Comparison of ENCODE assay signal across 8 mouse cellular contexts in the genomic region with DNA sequence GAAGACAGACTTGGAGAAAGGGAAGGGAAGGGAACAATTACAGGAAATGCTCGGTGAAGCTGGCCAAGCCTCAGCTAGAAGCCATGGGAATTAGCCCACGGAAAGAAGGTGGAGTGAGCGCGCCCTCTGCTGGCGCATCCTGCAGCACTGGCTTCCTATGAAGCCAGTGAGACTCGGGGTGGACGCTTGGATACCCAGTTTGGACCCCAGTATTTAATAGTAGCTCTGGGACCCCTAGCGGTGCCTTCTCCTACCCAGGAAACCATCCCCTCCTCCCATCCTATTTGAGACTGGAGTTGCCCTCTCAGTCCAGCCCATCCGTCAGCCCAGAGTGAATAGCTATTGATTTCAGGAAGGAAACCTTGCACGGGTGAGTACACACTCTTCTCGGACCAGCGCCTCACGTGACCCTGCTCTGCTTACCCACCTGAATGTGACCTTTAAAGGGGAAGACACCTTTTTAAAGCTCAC. TPM values are rescaled to one million over a fixed set of nuclear protein-coding genes. Genes with fewer than 3 reads are reported as not detected.
A peak's percentile ranks its signal among the peaks of the same experiment; 100 is the strongest.
DNase-seq lines count a peak whose midpoint lies in the region; ATAC-seq and TF ChIP-seq lines count a peak whose summit lies in the region.

Gene Tmem211 (plus strand): TSS at position 278 of the 471 bp plus-strand sequence.

- peak; percentile 71 for ATAC-seq in heart, embryonic 12.5 days (ENCODE audit: insufficient number of reproducible peaks, low FRiP score)
- ATAC-seq in kidney, embryonic 15.5 days (replicated peaks; ENCODE audit: low FRiP score), result peak; percentile 87
- peak; percentile 38; the same call in 1 of the 2 replicates for ATAC-seq in limb, embryonic 15.5 days (ENCODE audit: insufficient number of reproducible peaks, low FRiP score, low TSS enrichment, low read depth)
- peak; percentile 85 for ATAC-seq in midbrain, embryonic 15.5 days (replicated peaks)

- peaks cover 18% of the 10 kb centered on the region; the same call in 1 of the 2 replicates for H3K27me3 ChIP-seq in heart, embryonic 12.5 days (replicated peaks)
- no peaks in the 10 kb centered on the region for H3K27me3 ChIP-seq in kidney, embryonic 15.5 days
- peaks cover 7% of the 10 kb centered on the region; the same call in 1 of the 2 replicates for H3K27me3 ChIP-seq in limb, embryonic 15.5 days
- H3K27me3 ChIP-seq in midbrain, embryonic 15.5 days (replicated peaks), result no peaks in the 10 kb centered on the region
- H3K27me3 ChIP-seq in spleen, adult 2 months (ENCODE audit: control insufficient read depth, insufficient read depth, low read length), result no peaks in the 10 kb centered on the region

- peak within 1 kb of the TSS; percentile 63 for H3K4me2 ChIP-seq in heart, embryonic 12.5 days
- peak within 1 kb of the TSS; percentile 53 for H3K4me2 ChIP-seq in kidney, embryonic 15.5 days
- H3K4me2 ChIP-seq in limb, embryonic 15.5 days, result peak within 1 kb of the TSS; percentile 53
- H3K4me2 ChIP-seq in midbrain, embryonic 15.5 days, result peak within 1 kb of the TSS; percentile 48

- H3K36me3 ChIP-seq in heart, embryonic 12.5 days, result no peaks in the 10 kb centered on the region
- H3K36me3 ChIP-seq in kidney, embryonic 15.5 days, result no peaks in the 10 kb centered on the region
- H3K36me3 ChIP-seq in limb, embryonic 15.5 days, result no peaks in the 10 kb centered on the region
- H3K36me3 ChIP-seq in midbrain, embryonic 15.5 days (replicated peaks), result no peaks in the 10 kb centered on the region
- H3K36me3 ChIP-seq in spleen, adult 2 months (ENCODE audit: control insufficient read depth, insufficient read depth, low read length), result no peaks in the 10 kb centered on the region

- H3K9me3 ChIP-seq in heart, embryonic 12.5 days (replicated peaks), result no peaks in the 10 kb centered on the region
- no peaks in the 10 kb centered on the region for H3K9me3 ChIP-seq in kidney, embryonic 15.5 days (replicated peaks)
- no peaks in the 10 kb centered on the region for H3K9me3 ChIP-seq in limb, embryonic 15.5 days
- no peaks in the 10 kb centered on the region for H3K9me3 ChIP-seq in midbrain, embryonic 15.5 days

- no peak for TF ChIP-seq POLR2A in brain, embryonic 14.5 days (IDR thresholded peaks at IDR 0.05; ENCODE audit: borderline replicate concordance, extremely low read depth, insufficient read depth, insufficient read length, poor library complexity, severe bottlenecking)
- TF ChIP-seq POLR2A in embryonic fibroblast, embryonic 13.5 days (IDR thresholded peaks at IDR 0.05; ENCODE audit: low read depth, low read length), result no peak
- no peak for TF ChIP-seq POLR2A in spleen, adult 2 months (IDR thresholded peaks at IDR 0.05; ENCODE audit: low read depth, low read length)

- peak; percentile 99 for TF ChIP-seq CTCF in brain, embryonic 14.5 days (IDR thresholded peaks at IDR 0.05; ENCODE audit: borderline replicate concordance, extremely low read depth, insufficient read depth, insufficient read length)
- peak; percentile 95 for TF ChIP-seq CTCF in embryonic fibroblast, embryonic 13.5 days (IDR thresholded peaks at IDR 0.05; ENCODE audit: borderline replicate concordance, insufficient read depth, low read length)
- peak; percentile 73; the same call in 1 of the 2 replicates for TF ChIP-seq CTCF in spleen, adult 2 months (IDR thresholded peaks at IDR 0.05; ENCODE audit: extremely low read depth, insufficient read depth, insufficient read length, insufficient replicate concordance)

- DNase-seq in 3T3-L1 (ENCODE audit: low read depth, low spot score), result peak; percentile 12
- DNase-seq in brain, embryonic 14.5 days (ENCODE audit: low read depth), result peak; percentile 94
- peak; percentile 7 to 23 for DNase-seq in spleen, adult 2 months (ENCODE audit: low read depth in 1 of 2, low spot score in 2 of 2)

- peak within 1 kb of the TSS; percentile 33; the same call in 1 of the 2 replicates for H3K9ac ChIP-seq in heart, embryonic 12.5 days
- H3K9ac ChIP-seq in kidney, embryonic 15.5 days, result peak within 1 kb of the TSS; percentile 23; the same call in 1 of the 2 replicates
- H3K9ac ChIP-seq in limb, embryonic 15.5 days, result peak within 1 kb of the TSS; percentile 20; the same call in 1 of the 2 replicates
- H3K9ac ChIP-seq in midbrain, embryonic 15.5 days, result no peak within 1 kb of the TSS; the same call in 1 of the 2 replicates

- 1% methylated on average over 13 of the region's 13 CpGs for WGBS in heart, embryonic 12.5 days
- under 1% methylated on average over 13 of the region's 13 CpGs for WGBS in kidney, embryonic 15.5 days
- 1% methylated on average over 13 of the region's 13 CpGs for WGBS in limb, embryonic 15.5 days
- 2% methylated on average over 13 of the region's 13 CpGs for WGBS in midbrain, embryonic 15.5 days
- WGBS in spleen, adult 2 months, result 0% methylated on average over 13 of the region's 13 CpGs

- H3K4me3 ChIP-seq in embryonic fibroblast, embryonic 13.5 days (ENCODE audit: insufficient read depth, low read length), result no peak within 1 kb of the TSS
- H3K4me3 ChIP-seq in heart, embryonic 12.5 days, result peak within 1 kb of the TSS; percentile 30
- H3K4me3 ChIP-seq in kidney, embryonic 15.5 days (replicated peaks), result peak within 1 kb of the TSS; percentile 24
- H3K4me3 ChIP-seq in limb, embryonic 15.5 days, result peak within 1 kb of the TSS; percentile 30
- peak within 1 kb of the TSS; percentile 22 for H3K4me3 ChIP-seq in midbrain, embryonic 15.5 days
- H3K4me3 ChIP-seq in spleen, adult 2 months (ENCODE audit: extremely low read depth, insufficient read depth, insufficient read length), result no peak within 1 kb of the TSS

- H3K4me1 ChIP-seq in embryonic fibroblast, embryonic 13.5 days (ENCODE audit: control insufficient read depth, insufficient read depth, low read length), result no peaks in the 10 kb centered on the region; the same call in 1 of the 2 replicates
- H3K4me1 ChIP-seq in heart, embryonic 12.5 days (replicated peaks), result peaks cover 8% of the 10 kb centered on the region
- H3K4me1 ChIP-seq in kidney, embryonic 15.5 days, result peaks cover 33% of the 10 kb centered on the region
- H3K4me1 ChIP-seq in limb, embryonic 15.5 days, result peaks cover 19% of the 10 kb centered on the region
- peaks cover 16% of the 10 kb centered on the region for H3K4me1 ChIP-seq in midbrain, embryonic 15.5 days
- peaks cover 4% of the 10 kb centered on the region; the same call in 1 of the 2 replicates for H3K4me1 ChIP-seq in spleen, adult 2 months (ENCODE audit: control insufficient read depth, insufficient read depth, insufficient read length)

- H3K27ac ChIP-seq in embryonic fibroblast, embryonic 13.5 days (ENCODE audit: insufficient read depth, low read length), result no peak within 1 kb of the TSS
- peak within 1 kb of the TSS; percentile 67 for H3K27ac ChIP-seq in heart, embryonic 12.5 days (ENCODE audit: poor library complexity, severe bottlenecking)
- peak within 1 kb of the TSS; percentile 86 for H3K27ac ChIP-seq in kidney, embryonic 15.5 days
- 0 out of 2 replicates have a peak within 1 kb of the TSS, but pooled peaks have one; percentile 22 for H3K27ac ChIP-seq in limb, embryonic 15.5 days
- peak within 1 kb of the TSS; percentile 62 for H3K27ac ChIP-seq in midbrain, embryonic 15.5 days
- H3K27ac ChIP-seq in spleen, adult 2 months (ENCODE audit: insufficient read depth, low read length), result no peak within 1 kb of the TSS

RNA-seq across cellular contexts. Expression of gene Tmem211, which starts in this region (rescaled TPM):
- 0.07 and 0.09 TPM in 2 replicates for polyA plus RNA-seq in brain, embryonic 14.5 days (2012; rRNA removed)
- polyA plus RNA-seq in embryonic fibroblast, embryonic 13.5 days (2011; ENCODE audit: insufficient read length, low read depth, missing spikeins), result not detected in 2 replicates
- polyA plus RNA-seq in heart, embryonic 12.5 days (2016; fragmentation: Nextera tagmentation; extraction: Ambion mirVana), result not detected in 2 replicates
- polyA plus RNA-seq in kidney, embryonic 15.5 days (2015; fragmentation: Nextera tagmentation; extraction: Ambion mirVana), result 0.19 TPM in 1 of 2 replicates, not detected in the other
- polyA plus RNA-seq in limb, embryonic 15.5 days (2015; fragmentation: Nextera tagmentation; extraction: Ambion mirVana), result 0.28 and 0.61 TPM in 2 replicates
- polyA plus RNA-seq in midbrain, embryonic 15.5 days (2015; fragmentation: Nextera tagmentation; extraction: Ambion mirVana), result 0.09 and 0.14 TPM in 2 replicates
- polyA plus RNA-seq in spleen, adult 2 months (2012; rRNA removed), result not detected in 2 replicates

Comparison
In these comparisons a context has a peak if more than half of its experiments do, and no peak if none do; other contexts are left out.
1. Peak in DNase-seq in brain, embryonic 14.5 days; RNA of the gene not detected or under 1 TPM.
2. Peak in ATAC-seq, H3K4me3 ChIP-seq, H3K27ac ChIP-seq, H3K9ac ChIP-seq and H3K4me2 ChIP-seq in heart, embryonic 12.5 days; RNA of the gene not detected or under 1 TPM.
3. Peak in ATAC-seq, H3K4me3 ChIP-seq, H3K27ac ChIP-seq, H3K9ac ChIP-seq and H3K4me2 ChIP-seq in kidney, embryonic 15.5 days; RNA of the gene not detected or under 1 TPM.
4. Peak in ATAC-seq, H3K4me3 ChIP-seq, H3K27ac ChIP-seq, H3K9ac ChIP-seq and H3K4me2 ChIP-seq in limb, embryonic 15.5 days; RNA of the gene not detected or under 1 TPM.
5. Peak in ATAC-seq, H3K4me3 ChIP-seq, H3K27ac ChIP-seq and H3K4me2 ChIP-seq in midbrain, embryonic 15.5 days; RNA of the gene not detected or under 1 TPM.
6. Peak in DNase-seq in spleen, adult 2 months; RNA of the gene not detected or under 1 TPM.
7. DNase-seq: peak in every context shown above with its lines; median percentile 94 in brain, embryonic 14.5 days; 15 in spleen, adult 2 months; 12 in 3T3-L1.